Mouse (Mus musculus) bone marrow macrophage, adult 2 months (primary cell): Measurements from ENCODE around the gene Glipr2.

ENCODE experiments used
- CTCF ChIP-seq: IDR thresholded peaks from 2 replicates; pipeline ENCODE4 v1.5.1; 2012; ENCODE audit warnings: low read depth, mild to moderate bottlenecking, low read length, moderate library complexity
- POLR2A ChIP-seq: IDR thresholded peaks from 2 replicates; pipeline ENCODE4 v1.6.1; 2012; ENCODE audit warnings: mild to moderate bottlenecking, low read depth, low read length, borderline replicate concordance

DNA sequence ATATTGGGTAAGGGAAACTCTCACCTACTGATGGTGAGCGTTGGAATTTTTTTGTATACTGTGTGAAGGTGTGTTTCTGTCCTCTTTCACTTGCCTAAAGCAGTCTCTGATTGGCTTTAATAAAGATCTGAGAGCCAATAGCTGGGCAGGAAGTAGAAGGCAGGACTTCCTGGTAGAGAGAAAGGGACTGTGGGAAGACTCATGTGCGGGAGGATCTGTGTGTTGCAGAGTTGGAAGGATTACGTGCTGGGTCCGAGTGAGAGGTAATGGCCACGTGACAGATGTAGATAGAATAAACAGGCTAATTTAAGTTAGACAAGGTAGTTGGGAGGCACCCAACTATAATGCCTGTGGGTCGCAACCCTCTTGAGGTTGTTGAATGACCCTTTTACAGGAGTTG, 46.4 kb downstream of the Glipr2 start:
- no peak for TF ChIP-seq CTCF
- no peak for TF ChIP-seq POLR2A
